Mouse (Mus musculus) WW6 (cell line): ENCODE results near the gene Wnt8b.
"Not testable (repeated sequence)": the region's sequence is repeated elsewhere in the genome, so short reads cannot be mapped to it uniquely, and the experiment has no call there.

Source experiments
- DNase-seq: peaks from one replicate; pipeline ENCODE4 v3.0.0-alpha.2; 2013; ENCODE audit warnings: low read depth, low spot score

The Wnt8b gene

GRCm38 (mm10) chr19:44493128-44493527 is at the start of gene Wnt8b:
Gene Wnt8b (plus strand): TSS chr19:44493472.
- DNase-seq = no peak

- DNase-seq = no peak
Measured at GRCm38 (mm10) chr19:44445755-44446154, 47.5 kb upstream of the Wnt8b start.

DNA sequence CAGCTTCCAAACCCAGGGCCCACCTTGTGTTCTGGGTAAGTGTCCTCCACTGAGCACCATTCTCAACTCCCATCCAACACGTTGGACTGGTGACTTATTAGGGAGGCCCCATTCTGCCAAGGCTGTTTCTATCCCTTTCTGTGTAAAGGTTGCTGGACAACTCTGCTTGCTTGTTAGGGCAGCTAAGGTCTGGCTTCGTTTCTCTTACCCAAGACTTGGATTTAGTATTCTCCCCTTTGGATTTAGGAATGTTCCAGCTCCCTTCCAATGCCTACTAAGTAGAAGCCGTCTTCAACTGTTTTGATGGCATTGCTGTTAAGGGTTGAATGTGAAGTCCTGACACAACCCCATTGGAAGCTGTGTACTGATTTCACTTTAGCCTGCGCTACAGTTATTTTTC is 45.3 kb upstream of the Wnt8b start:
- no peak for DNase-seq

- DNase-seq = no peak
Measured at GRCm38 (mm10) chr19:44454862-44455261, 38.4 kb upstream of the Wnt8b start.

GRCm38 (mm10) chr19:44455356-44455755 is 37.9 kb upstream of the Wnt8b start:
- no peak for DNase-seq

DNA sequence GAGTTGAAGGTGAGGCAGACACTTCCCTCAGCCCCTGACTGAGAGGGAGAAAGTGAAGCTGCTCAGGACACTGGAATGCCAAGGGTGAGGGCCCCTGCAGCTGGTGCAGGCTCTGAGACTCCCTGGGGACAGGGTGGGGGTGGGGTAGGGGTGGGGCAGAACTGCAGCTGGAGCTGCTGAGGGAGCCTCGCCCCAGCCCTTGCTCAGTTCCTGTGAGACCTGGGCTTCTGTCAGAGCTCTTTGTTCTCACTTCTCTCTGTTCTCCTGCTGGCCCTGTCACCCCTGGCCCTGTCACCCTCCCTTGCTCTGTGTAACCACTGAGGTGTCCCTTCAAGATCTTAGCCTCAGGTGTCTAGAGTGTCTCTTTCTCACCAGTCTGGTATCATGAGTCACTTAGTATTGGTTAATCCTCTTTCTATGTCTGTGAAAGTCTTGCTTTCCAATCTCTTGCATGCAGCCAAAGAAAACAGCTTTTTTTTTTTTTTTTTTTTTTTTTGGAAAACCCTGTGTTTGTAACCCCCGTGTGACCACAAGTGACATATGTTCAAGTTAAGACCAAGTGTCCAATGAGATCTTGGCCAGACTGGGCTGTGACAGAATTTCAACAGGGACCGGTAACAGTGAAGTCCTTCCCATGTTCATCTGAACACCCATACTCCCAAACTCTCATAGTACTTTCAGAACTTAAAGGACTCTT is 35.8 kb upstream of the Wnt8b start:
- no peak for DNase-seq

- DNase-seq = no peak
Measured at GRCm38 (mm10) chr19:44458696-44459095, 34.6 kb upstream of the Wnt8b start.

GRCm38 (mm10) chr19:44460441-44460840 is 32.8 kb upstream of the Wnt8b start:
- no peak for DNase-seq

- no peak for DNase-seq
Measured at GRCm38 (mm10) chr19:44461500-44461899, 31.8 kb upstream of the Wnt8b start.

- DNase-seq = no peak
Measured at GRCm38 (mm10) chr19:44462141-44462540, 31.1 kb upstream of the Wnt8b start.

GRCm38 (mm10) chr19:44465960-44466525 is 27.2 kb upstream of the Wnt8b start:
- DNase-seq = not testable (repeated sequence)

GRCm38 (mm10) chr19:44474158-44474557 is 19.1 kb upstream of the Wnt8b start:
- DNase-seq = peak; percentile 65

GRCm38 (mm10) chr19:44475268-44475667 is 18.0 kb upstream of the Wnt8b start:
- no peak for DNase-seq

DNA sequence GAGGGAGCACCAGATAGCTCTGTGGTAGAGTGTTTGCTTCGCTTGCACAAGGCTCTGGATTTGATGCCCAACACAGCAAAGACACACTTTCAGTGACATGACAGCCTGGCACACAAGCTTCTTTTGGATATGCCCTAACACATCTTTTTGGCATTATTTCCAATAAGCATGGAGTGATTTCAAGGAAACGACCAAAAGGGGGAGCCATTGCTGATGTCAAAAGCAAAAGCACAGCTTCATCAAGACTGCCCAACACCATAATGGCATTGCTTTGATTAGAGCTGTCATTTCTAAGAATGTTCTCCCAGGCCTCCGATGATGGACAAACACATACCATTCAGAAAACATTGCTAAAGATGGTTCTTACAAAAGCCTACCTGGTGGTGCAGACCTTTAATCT is 16.7 kb upstream of the Wnt8b start:
- no peak for DNase-seq

GRCm38 (mm10) chr19:44487266-44487665 is 6.0 kb upstream of the Wnt8b start:
- DNase-seq = peak; percentile 64

DNA sequence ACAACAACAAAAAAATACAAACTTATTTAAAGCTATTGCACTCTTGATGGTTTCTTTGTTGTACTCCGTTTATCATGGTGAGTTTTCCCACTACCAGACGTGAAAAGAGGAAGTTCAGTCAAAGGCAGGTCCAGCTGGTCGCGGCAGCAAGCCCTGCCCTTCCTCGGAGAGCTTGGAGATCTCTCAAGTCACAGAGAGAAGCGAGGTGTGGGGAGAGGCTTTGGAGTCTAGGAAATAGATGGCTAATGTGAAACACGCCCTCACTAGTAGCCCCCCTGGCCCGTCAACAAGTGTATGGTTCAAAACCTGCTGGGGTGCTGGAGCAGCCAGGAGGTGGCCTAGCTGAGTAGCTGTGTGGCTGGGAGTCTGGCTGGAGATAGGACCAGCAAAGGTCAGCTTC is 3.2 kb downstream of the Wnt8b start:
- no peak for DNase-seq

GRCm38 (mm10) chr19:44496941-44497340 is 3.7 kb downstream of the Wnt8b start:
- DNase-seq = no peak

DNA sequence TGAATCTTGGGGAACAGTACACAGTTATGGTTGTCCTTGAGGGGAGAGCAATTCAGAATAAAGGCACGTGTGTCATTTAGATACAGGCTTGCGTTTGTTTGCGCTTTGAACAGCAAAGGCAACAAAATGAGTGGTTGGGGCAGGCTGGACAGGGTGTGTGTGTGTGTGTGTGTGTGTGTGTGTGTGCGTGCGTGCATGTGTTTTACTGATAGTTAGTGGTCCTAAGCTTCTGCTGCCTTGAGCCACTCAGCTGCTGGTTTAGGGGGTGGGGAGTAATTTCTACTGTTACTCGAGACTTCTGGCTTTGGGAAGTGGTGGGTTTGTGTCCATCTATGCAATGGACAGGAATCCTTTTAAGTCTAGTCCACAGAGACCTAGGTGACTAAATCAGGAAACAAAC is 5.7 kb downstream of the Wnt8b start:
- DNase-seq = no peak

- no peak for DNase-seq
Measured at GRCm38 (mm10) chr19:44500240-44500639, 7.0 kb downstream of the Wnt8b start.

- no peak for DNase-seq
Measured at GRCm38 (mm10) chr19:44501925-44502324, 8.7 kb downstream of the Wnt8b start.

DNA sequence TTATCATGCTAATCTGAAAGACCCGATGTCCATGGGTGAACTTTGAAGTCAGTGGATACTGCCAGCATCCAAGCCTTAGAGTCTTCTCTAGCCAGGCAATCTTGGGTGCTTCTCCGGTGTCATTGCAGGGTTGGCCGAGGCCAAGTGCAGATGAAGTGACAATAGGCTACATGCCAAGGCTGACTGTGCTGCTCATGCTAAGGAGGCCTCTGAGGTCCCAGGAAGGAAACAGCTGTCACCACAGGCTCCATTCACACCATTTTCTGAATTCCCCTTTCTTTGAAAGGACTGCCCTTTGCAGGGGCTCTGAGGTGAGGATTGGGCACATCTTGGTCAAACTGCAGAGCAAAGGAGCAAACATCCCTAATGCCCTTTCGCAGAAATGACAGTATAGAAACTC is 9.5 kb downstream of the Wnt8b start:
- DNase-seq = no peak

DNA sequence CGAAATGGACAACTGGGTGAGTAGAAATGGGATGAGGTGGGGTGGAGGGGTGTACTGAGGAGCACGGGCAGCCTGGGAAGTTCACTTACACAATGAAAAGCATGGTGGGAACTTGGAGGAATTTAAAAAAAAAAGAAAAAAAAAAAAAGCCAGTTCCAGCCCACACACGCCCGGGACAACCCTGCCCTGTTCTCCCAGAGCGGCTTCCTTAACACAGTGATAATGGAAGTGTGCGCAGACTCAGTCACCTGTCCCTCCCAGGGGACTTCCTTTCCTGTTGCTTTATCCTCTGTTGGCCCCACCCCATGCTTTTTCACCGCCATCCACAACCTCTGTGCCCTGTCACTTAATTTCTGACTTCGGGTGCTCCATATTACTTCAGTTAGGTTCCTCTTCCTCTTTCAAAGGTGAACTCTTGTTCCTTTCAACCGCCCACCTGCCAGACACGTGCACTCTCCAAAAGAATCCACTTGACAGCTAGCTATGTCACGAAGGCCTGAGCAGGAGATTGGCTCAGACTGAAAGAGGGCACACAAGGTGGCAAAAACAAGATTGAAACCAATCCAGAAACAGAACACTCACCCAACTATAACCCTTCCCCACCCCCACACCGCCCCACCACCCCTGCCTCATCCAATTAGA is 17.4 kb downstream of the Wnt8b start:
- no peak for DNase-seq
